18 mouse cellular contexts compared by ENCODE assay signal in genomic region chr12:33222187-33222586, GRCm38 (mm10).
A peak's percentile ranks its signal among the peaks of the same experiment; 100 is the strongest.
DNase-seq lines count a peak whose midpoint lies in the region; ATAC-seq and TF ChIP-seq lines count a peak whose summit lies in the region.
"Had no signal": no experiment of that assay in that cellular context is flagged by ENCODE, and none has a peak within 500 bp of the region (broad histone marks: within the 10 kb centered on the region; RNA-seq: fewer than 3 reads in every experiment).

No protein-coding gene starts in this region.

- no peak overlapping the region for H3K4me2 ChIP-seq in neural tube, embryonic 13.5 days
- H3K4me2 ChIP-seq in neural tube, embryonic 15.5 days = no peak overlapping the region
- 0 out of 2 replicates have a peak overlapping the region, but pooled peaks have one; percentile 15 for H3K4me2 ChIP-seq in liver, embryonic 13.5 days
- no peak overlapping the region for H3K4me2 ChIP-seq in lung, postnatal 0 days (replicated peaks; ENCODE audit: low read depth, low read length)
- no peak overlapping the region for H3K4me2 ChIP-seq in midbrain, embryonic 11.5 days
- H3K4me2 ChIP-seq: embryonic facial prominence, embryonic 13.5 days; hindbrain, embryonic 14.5 days; lung, embryonic 14.5 days; midbrain, embryonic 13.5 days had no signal

- TF ChIP-seq EP300 in lung, postnatal 0 days (IDR thresholded peaks at IDR 0.05) = no peak

- no peak for ATAC-seq in neural tube, embryonic 13.5 days (ENCODE audit: low read depth)
- no peak for ATAC-seq in neural tube, embryonic 15.5 days (ENCODE audit: low FRiP score)
- no peak for ATAC-seq in liver, embryonic 13.5 days (ENCODE audit: low read depth)
- no peak for ATAC-seq in lung, postnatal 0 days
- ATAC-seq in midbrain, embryonic 11.5 days (ENCODE audit: low FRiP score) = no peak
- ATAC-seq: intestine, embryonic 16.5 days; midbrain, embryonic 13.5 days had no signal

- no peak overlapping the region for H3K4me3 ChIP-seq in gastrocnemius, adult 2 months
- H3K4me3 ChIP-seq in neural tube, embryonic 13.5 days = no peak overlapping the region
- H3K4me3 ChIP-seq in neural tube, embryonic 15.5 days (replicated peaks) = no peak overlapping the region
- H3K4me3 ChIP-seq in liver, embryonic 13.5 days (replicated peaks) = no peak overlapping the region
- no peak overlapping the region for H3K4me3 ChIP-seq in lung, postnatal 0 days (ENCODE audit: low read depth, low read length)
- H3K4me3 ChIP-seq in midbrain, embryonic 11.5 days (ENCODE audit: low read depth, low read length) = no peak overlapping the region
- H3K4me3 ChIP-seq: embryonic facial prominence, embryonic 13.5 days; midbrain, embryonic 13.5 days had no signal

- no peaks in the 10 kb centered on the region for H3K9me3 ChIP-seq in neural tube, embryonic 13.5 days
- no peaks in the 10 kb centered on the region for H3K9me3 ChIP-seq in neural tube, embryonic 15.5 days (replicated peaks)
- no peaks in the 10 kb centered on the region for H3K9me3 ChIP-seq in liver, embryonic 13.5 days (replicated peaks)
- no peaks in the 10 kb centered on the region for H3K9me3 ChIP-seq in lung, postnatal 0 days (ENCODE audit: low read length)
- no peaks in the 10 kb centered on the region for H3K9me3 ChIP-seq in midbrain, embryonic 11.5 days (ENCODE audit: control insufficient read depth, low read length)
- H3K9me3 ChIP-seq: embryonic facial prominence, embryonic 13.5 days; midbrain, embryonic 13.5 days had no signal

- DNase-seq in gastrocnemius, adult 18-20 months (ENCODE audit: low spot score) = peak; percentile 38
- no peak for DNase-seq in gastrocnemius, adult 2 months
- no peak for DNase-seq in liver, embryonic 13.5 days
- DNase-seq in lung, postnatal 0 days (ENCODE audit: low spot score) = no peak
- no peak for DNase-seq in midbrain, embryonic 11.5 days (ENCODE audit: low spot score, missing footprints)
- DNase-seq: cerebellum, adult 9-10 months; gastrocnemius, postnatal 14 days; heart, postnatal 10 days; lung, embryonic 14.5 days had no signal

- no peak for TF ChIP-seq CTCF in gastrocnemius, adult 2 months (IDR thresholded peaks at IDR 0.05)
- TF ChIP-seq CTCF in lung, postnatal 0 days (IDR thresholded peaks at IDR 0.05) = no peak

- H3K27ac ChIP-seq in gastrocnemius, adult 2 months = no peak overlapping the region
- peak overlapping the region; percentile 54 for H3K27ac ChIP-seq in neural tube, embryonic 13.5 days (replicated peaks)
- H3K27ac ChIP-seq in neural tube, embryonic 15.5 days (replicated peaks) = no peak overlapping the region
- H3K27ac ChIP-seq in liver, embryonic 13.5 days = peak overlapping the region; percentile 100
- H3K27ac ChIP-seq in lung, postnatal 0 days (ENCODE audit: low read length) = no peak overlapping the region
- H3K27ac ChIP-seq in midbrain, embryonic 11.5 days (ENCODE audit: low read depth, low read length) = no peak overlapping the region
- H3K27ac ChIP-seq: embryonic facial prominence, embryonic 13.5 days; hindbrain, embryonic 14.5 days; kidney, postnatal 0 days; macrophage; stomach, postnatal 0 days had no signal

- intact Hi-C loops in gastrocnemius, adult 2 months (cut with DNase I) = no loop called here

- H3K27me3 ChIP-seq in neural tube, embryonic 13.5 days = no peaks in the 10 kb centered on the region
- no peaks in the 10 kb centered on the region for H3K27me3 ChIP-seq in neural tube, embryonic 15.5 days (replicated peaks)
- H3K27me3 ChIP-seq in liver, embryonic 13.5 days = no peaks in the 10 kb centered on the region
- H3K27me3 ChIP-seq in lung, postnatal 0 days (replicated peaks; ENCODE audit: insufficient read depth, low read length) = no peaks in the 10 kb centered on the region
- no peaks in the 10 kb centered on the region for H3K27me3 ChIP-seq in midbrain, embryonic 11.5 days (ENCODE audit: control insufficient read depth, insufficient read depth, low read length)
- H3K27me3 ChIP-seq: embryonic facial prominence, embryonic 13.5 days; midbrain, embryonic 13.5 days had no signal

- H3K9ac ChIP-seq in neural tube, embryonic 13.5 days = no peak overlapping the region
- H3K9ac ChIP-seq in neural tube, embryonic 15.5 days (replicated peaks) = no peak overlapping the region
- peak overlapping the region; percentile 42 for H3K9ac ChIP-seq in liver, embryonic 13.5 days
- no peak overlapping the region for H3K9ac ChIP-seq in lung, postnatal 0 days (replicated peaks; ENCODE audit: low read depth)
- H3K9ac ChIP-seq in midbrain, embryonic 11.5 days (ENCODE audit: low read length) = no peak overlapping the region
- H3K9ac ChIP-seq: embryonic facial prominence, embryonic 13.5 days; hindbrain, embryonic 14.5 days; lung, embryonic 14.5 days; midbrain, embryonic 13.5 days had no signal

- WGBS in neural tube, embryonic 13.5 days = 55% methylated on average over 7 of the region's 7 CpGs
- 47% methylated on average over 7 of the region's 7 CpGs for WGBS in neural tube, embryonic 15.5 days
- 58% methylated on average over 7 of the region's 7 CpGs for WGBS in liver, embryonic 13.5 days (ENCODE audit: insufficient replicate concordance)
- 48% methylated on average over 7 of the region's 7 CpGs for WGBS in lung, postnatal 0 days
- 83% methylated on average over 7 of the region's 7 CpGs for WGBS in midbrain, embryonic 11.5 days

- H3K4me1 ChIP-seq in neural tube, embryonic 13.5 days (replicated peaks) = peaks cover 87% of the 10 kb centered on the region
- peaks cover 57% of the 10 kb centered on the region for H3K4me1 ChIP-seq in neural tube, embryonic 15.5 days
- H3K4me1 ChIP-seq in liver, embryonic 13.5 days (replicated peaks) = peaks cover 92% of the 10 kb centered on the region
- H3K4me1 ChIP-seq in lung, postnatal 0 days (ENCODE audit: insufficient read depth, low read depth, low read length) = no peaks in the 10 kb centered on the region
- H3K4me1 ChIP-seq in midbrain, embryonic 11.5 days (ENCODE audit: control insufficient read depth, insufficient read depth, low read length) = peaks cover 19% of the 10 kb centered on the region

- H3K36me3 ChIP-seq in neural tube, embryonic 13.5 days = no peaks in the 10 kb centered on the region
- H3K36me3 ChIP-seq in neural tube, embryonic 15.5 days = no peaks in the 10 kb centered on the region
- H3K36me3 ChIP-seq in liver, embryonic 13.5 days = 0 out of 2 replicates have a peak, but pooled peaks cover 7% of the 10 kb centered on the region
- 0 out of 2 replicates have a peak, but pooled peaks cover 3% of the 10 kb centered on the region for H3K36me3 ChIP-seq in lung, postnatal 0 days (ENCODE audit: insufficient read depth, low read length)
- H3K36me3 ChIP-seq in midbrain, embryonic 11.5 days (ENCODE audit: control insufficient read depth, insufficient read depth, low read length) = no peaks in the 10 kb centered on the region; the same call in 1 of the 2 replicates

Comparison
In these comparisons a context has a peak if more than half of its experiments do, and no peak if none do; other contexts are left out.
1. H3K27ac ChIP-seq: peak in neural tube, embryonic 13.5 days (single experiment) and liver, embryonic 13.5 days (single experiment); none in gastrocnemius, adult 2 months (single experiment), neural tube, embryonic 15.5 days (single experiment), lung, postnatal 0 days (single experiment) and midbrain, embryonic 11.5 days (single experiment).